Mouse (Mus musculus): Measurements from ENCODE around the gene Necap2.

DNA sequence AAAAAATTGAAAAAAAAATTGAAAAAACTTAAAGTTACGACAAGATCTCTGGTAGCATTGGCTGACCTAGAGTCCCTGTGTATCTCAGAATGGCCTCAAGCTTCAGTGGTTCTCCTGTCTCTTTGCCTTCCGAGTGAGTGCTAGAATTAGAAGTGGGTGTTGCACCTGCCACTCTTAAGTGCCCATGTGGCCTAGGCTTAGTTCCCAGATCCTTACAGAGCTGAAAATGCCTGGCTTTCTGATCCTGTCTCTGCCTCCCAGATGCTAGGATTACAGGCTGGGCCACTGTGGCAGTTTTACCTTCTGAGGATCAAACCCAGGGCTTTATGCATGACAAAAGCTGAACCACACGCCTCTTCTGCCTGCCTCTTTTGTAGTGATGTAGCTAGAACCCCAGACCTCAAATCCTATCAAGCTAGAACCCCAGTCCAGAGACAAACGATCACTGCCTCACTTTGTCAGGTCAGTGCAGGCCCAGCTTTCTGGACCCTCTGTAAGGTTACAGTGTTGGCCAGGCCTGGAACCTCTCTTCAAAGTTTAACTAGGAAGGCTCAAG lies 14.0 kb downstream of the Necap2 start:
- no peak for TF ChIP-seq POLR2A (IDR thresholded peaks at IDR 0.05; ENCODE audit: insufficient read depth, low read depth, low read length)
- TF ChIP-seq CTCF (IDR thresholded peaks at IDR 0.05; ENCODE audit: insufficient read depth, low read depth, low read length) = no peak
